Mouse (Mus musculus) heart, embryonic 11.5 days (tissue): ENCODE measurements around the gene Gng11. TPM values are rescaled to one million over a fixed set of nuclear protein-coding genes. Genes with fewer than 3 reads are reported as not detected.

ENCODE experiments used
- ATAC-seq: fragments of 200-750 bp; cut with Nextera tagmentation; replicated peaks from 2 replicates; pipeline ENCODE4 v1.8.0; 2017; ENCODE audit warnings: moderate library complexity; ENCODE audit not compliant: insufficient number of reproducible peaks, low FRiP score, low TSS enrichment
- H3K27ac ChIP-seq: fragments of 300-500 bp; sonication (generic); 2 replicates; pipeline ENCODE4 v1.5.1; 2014; ENCODE audit warnings: mild to moderate bottlenecking, low read depth, low read length
- H3K27me3 ChIP-seq: fragments of 300-500 bp; sonication (generic); 2 replicates; pipeline ENCODE4 v1.6.1; 2014; ENCODE audit warnings: mild to moderate bottlenecking, low read length, mixed read lengths; ENCODE audit not compliant: control insufficient read depth, insufficient read depth
- H3K36me3 ChIP-seq: fragments of 300-500 bp; sonication (generic); 2 replicates; pipeline ENCODE4 v1.6.1; 2014; ENCODE audit warnings: mild to moderate bottlenecking, low read length, moderate library complexity, mixed read lengths; ENCODE audit not compliant: control insufficient read depth, insufficient read depth
- H3K4me1 ChIP-seq: fragments of 300-500 bp; sonication (generic); 2 replicates; pipeline ENCODE4 v1.6.1; 2014; ENCODE audit warnings: low read length; ENCODE audit not compliant: control insufficient read depth, insufficient read depth
- H3K4me2 ChIP-seq: fragments of 300-500 bp; sonication (generic); 2 replicates; pipeline ENCODE4 v1.6.1; 2014; ENCODE audit warnings: mild to moderate bottlenecking, moderate library complexity
- H3K4me3 ChIP-seq: fragments of 300-500 bp; sonication (generic); 2 replicates; pipeline ENCODE4 v1.5.1; 2014; ENCODE audit warnings: low read depth, low read length
- H3K9ac ChIP-seq: fragments of 300-500 bp; sonication (generic); 2 replicates; pipeline ENCODE4 v1.6.1; 2014; ENCODE audit warnings: mild to moderate bottlenecking, low read depth, low read length, moderate library complexity
- H3K9me3 ChIP-seq: fragments of 300-500 bp; sonication (generic); replicated peaks from 2 replicates; pipeline ENCODE4 v1.6.1; 2016; ENCODE audit warnings: low read length; ENCODE audit not compliant: control insufficient read depth
- WGBS: fragments of 180-500 bp; shearing (Covaris S2); extraction: QIAGEN DNeasy Blood & Tissue Kit; methylation state at CpG from one replicate; pipeline ENCODE4 v1.1.7; 2014; ENCODE audit not compliant: insufficient replicate concordance; 5-methylcytosine and 5-hydroxymethylcytosine counted together
- polyA plus RNA-seq: library from polyadenylated mRNA; unstranded; fragments of >200 nt; fragmentation: Nextera tagmentation; extraction: Ambion mirVana; gene quantifications from 2 replicates; pipeline ENCODE4 v1.2.1, GENCODE M21; 2014

Gng11 gene
- polyA plus RNA-seq, 1 experiment from 2014 or later, result 69.3 TPM

DNA sequence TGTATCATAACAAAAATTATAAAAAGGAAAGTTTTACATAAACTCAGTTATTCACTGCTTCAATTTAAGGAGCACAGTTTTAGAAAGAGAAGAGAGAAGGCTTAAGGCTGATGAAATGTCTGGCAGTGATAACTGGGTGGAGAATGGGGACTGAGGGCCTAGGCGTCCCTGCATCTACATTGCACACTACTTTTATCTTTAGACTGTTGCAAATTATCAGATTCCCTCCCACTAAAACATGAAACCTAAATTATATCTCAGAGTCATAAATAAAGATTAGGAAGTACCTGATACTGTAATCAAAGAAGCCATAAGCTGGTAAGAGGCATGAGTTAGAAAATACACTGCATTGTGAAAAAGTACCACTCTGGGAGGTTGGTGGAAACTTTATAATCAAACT, 38.1 kb downstream of the Gng11 start:
- no peak overlapping the region for H3K9ac ChIP-seq
- no peaks in the 10 kb centered on the region for H3K27me3 ChIP-seq
- H3K9me3 ChIP-seq, result no peaks in the 10 kb centered on the region
- H3K4me3 ChIP-seq, result no peak overlapping the region
- H3K4me2 ChIP-seq, result no peak overlapping the region
- no peak for ATAC-seq
- H3K4me1 ChIP-seq, result no peaks in the 10 kb centered on the region
- H3K36me3 ChIP-seq, result no peaks in the 10 kb centered on the region
- WGBS, result 49% methylated on average over 1 of the region's 1 CpGs
- no peak overlapping the region for H3K27ac ChIP-seq

GRCm38 (mm10) chr6:4047200-4047599, 43.5 kb downstream of the Gng11 start:
- H3K27ac ChIP-seq, result no peak overlapping the region
- H3K36me3 ChIP-seq, result no peaks in the 10 kb centered on the region
- no peak for ATAC-seq
- H3K4me2 ChIP-seq, result no peak overlapping the region
- WGBS, result 81% methylated on average over 1 of the region's 1 CpGs
- no peak overlapping the region for H3K4me3 ChIP-seq
- H3K9ac ChIP-seq, result no peak overlapping the region
- no peaks in the 10 kb centered on the region for H3K9me3 ChIP-seq
- no peaks in the 10 kb centered on the region for H3K27me3 ChIP-seq
- no peaks in the 10 kb centered on the region for H3K4me1 ChIP-seq

- no peaks in the 10 kb centered on the region for H3K4me1 ChIP-seq
- ATAC-seq, result no peak
- WGBS, result 53% methylated on average over 1 of the region's 1 CpGs
- no peaks in the 10 kb centered on the region for H3K27me3 ChIP-seq
- no peaks in the 10 kb centered on the region for H3K36me3 ChIP-seq
- no peak overlapping the region for H3K4me3 ChIP-seq
- no peaks in the 10 kb centered on the region for H3K9me3 ChIP-seq
- H3K4me2 ChIP-seq, result no peak overlapping the region
- H3K9ac ChIP-seq, result no peak overlapping the region
- H3K27ac ChIP-seq, result no peak overlapping the region
These were observed 49.1 kb downstream of the Gng11 start for GRCm38 (mm10) chr6:4052843-4053242.

- no peak for ATAC-seq
- Histone ChIP-seq H3K4me1 (no peaks in the 10 kb centered on the region), H3K9me3 (no peaks in the 10 kb centered on the region), H3K27me3 (no peaks in the 10 kb centered on the region), H3K9ac (no peak overlapping the region), H3K4me2 (no peak overlapping the region), H3K36me3 (no peaks in the 10 kb centered on the region), H3K4me3 (no peak overlapping the region), H3K27ac (no peak overlapping the region)
- WGBS, result 86% methylated on average over 4 of the region's 4 CpGs
These were observed 50.7 kb downstream of the Gng11 start for GRCm38 (mm10) chr6:4054387-4054786.

Other genes with a start within 250 kb of the Gng11 start
- gene Calcr, start 239.2 kb upstream of the Gng11 start, polyA plus RNA-seq, result 1.4 TPM in 2 replicates
- 4.0 and 4.6 TPM in 2 replicates for gene Tfpi2, start 15.0 kb upstream of the Gng11 start, polyA plus RNA-seq
- not detected in 2 replicates for gene Gngt1, start 10.1 kb upstream of the Gng11 start, polyA plus RNA-seq
- 43.9 and 52.2 TPM in 2 replicates for gene Bet1, start 83.1 kb downstream of the Gng11 start, polyA plus RNA-seq